Mouse (Mus musculus): ENCODE results near the gene Ugt1a1. TPM values are rescaled to one million over a fixed set of nuclear protein-coding genes. Genes with fewer than 3 reads are reported as not detected.

Ugt1a1 gene
- polyA plus RNA-seq, 1 experiment from 2014 or later = not detected

DNA sequence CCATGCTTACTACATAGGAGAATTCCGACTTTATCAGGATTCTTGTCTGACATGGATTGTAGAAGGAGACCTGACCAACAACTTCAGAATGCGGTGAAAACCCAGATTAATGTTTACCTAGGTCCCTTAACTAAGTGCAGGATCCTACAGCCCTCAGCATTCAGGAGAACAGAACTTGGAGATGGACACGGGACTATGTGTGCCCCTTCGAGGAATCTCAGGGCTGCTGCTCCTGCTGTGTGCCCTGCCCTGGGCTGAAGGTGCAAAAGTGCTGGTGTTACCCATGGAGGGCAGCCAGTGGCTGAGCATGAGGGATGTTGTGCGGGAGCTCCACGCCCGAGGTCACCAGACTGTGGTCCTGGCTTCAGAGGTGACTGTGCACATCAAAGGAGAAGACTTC lies 11.3 kb upstream of the Ugt1a1 start, which contains the start of gene Ugt1a2:
Ugt1a2 (plus strand) TSS at position 146 of the 400 bp plus-strand sequence.
- H3K36me3 ChIP-seq (ENCODE audit: control insufficient read depth, insufficient read depth, low read length) = no peaks in the 10 kb centered on the region
- DNase-seq = no peak
- no peak within 1 kb of the TSS for H3K4me3 ChIP-seq (replicated peaks; ENCODE audit: low read depth, low read length)
- 89% methylated on average over 7 of the region's 7 CpGs for WGBS
- no peak within 1 kb of the TSS for H3K27ac ChIP-seq (replicated peaks; ENCODE audit: low read depth, low read length)
- H3K4me1 ChIP-seq (ENCODE audit: control insufficient read depth, insufficient read depth, low read length) = 0 out of 2 replicates have a peak, but pooled peaks cover 5% of the 10 kb centered on the region
- no peak within 1 kb of the TSS for H3K9ac ChIP-seq (replicated peaks; ENCODE audit: low read length)
- no peak within 1 kb of the TSS for H3K4me2 ChIP-seq (ENCODE audit: low read length)
- peaks cover 22% of the 10 kb centered on the region for H3K9me3 ChIP-seq (ENCODE audit: control insufficient read depth, low read length)
- ATAC-seq (ENCODE audit: low FRiP score, low TSS enrichment) = no peak
- H3K27me3 ChIP-seq (ENCODE audit: control insufficient read depth, insufficient read depth, low read length) = no peaks in the 10 kb centered on the region

DNA sequence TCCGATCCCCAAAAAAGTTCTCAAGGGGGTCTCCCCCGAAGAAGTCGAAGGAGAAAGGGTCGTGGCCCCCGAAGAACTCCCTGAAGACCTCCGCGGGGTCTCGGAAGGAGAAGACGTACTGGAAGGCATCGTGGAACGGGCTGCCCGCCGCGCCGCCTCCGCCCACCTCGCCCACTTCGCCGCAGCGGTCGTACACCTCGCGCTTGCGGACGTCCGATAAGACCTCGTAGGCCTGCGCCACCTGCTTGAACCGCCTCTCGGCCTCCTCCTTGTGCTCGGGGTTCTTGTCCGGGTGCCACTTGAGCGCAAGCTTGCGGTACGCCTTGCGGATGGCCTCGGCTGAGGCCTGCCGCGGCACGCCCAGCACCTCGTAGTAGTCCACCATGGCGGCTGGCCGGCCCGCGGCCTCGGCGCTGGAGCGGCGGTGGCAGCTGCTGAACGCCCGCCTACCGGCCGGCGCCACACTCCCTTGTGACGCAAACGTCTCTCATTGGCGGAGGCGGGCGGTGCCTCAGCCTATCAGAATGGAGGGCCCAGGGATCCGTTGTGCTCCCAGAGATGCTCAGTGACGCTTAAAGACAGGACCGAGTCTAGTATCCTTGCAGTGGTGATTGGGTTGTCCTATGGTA lies 6.4 kb upstream of the Ugt1a1 start, which contains the start of gene Dnajb3:
Dnajb3 (minus strand) TSS at position 489 of the 629 bp plus-strand sequence.
- Histone ChIP-seq H3K27me3 (ENCODE audit: control insufficient read depth, insufficient read depth, low read length) (no peaks in the 10 kb centered on the region), H3K36me3 (ENCODE audit: control insufficient read depth, insufficient read depth, low read length) (no peaks in the 10 kb centered on the region), H3K9me3 (ENCODE audit: control insufficient read depth, low read length) (peaks cover 22% of the 10 kb centered on the region), H3K27ac (replicated peaks; ENCODE audit: low read depth, low read length) (peak within 1 kb of the TSS; percentile 52; the same call in 1 of the 2 replicates), H3K4me1 (ENCODE audit: control insufficient read depth, insufficient read depth, low read length) (0 out of 2 replicates have a peak, but pooled peaks cover 5% of the 10 kb centered on the region), H3K4me3 (replicated peaks; ENCODE audit: low read depth, low read length) (peak within 1 kb of the TSS; percentile 47), H3K9ac (replicated peaks; ENCODE audit: low read length) (peak within 1 kb of the TSS; percentile 77), H3K4me2 (ENCODE audit: low read length) (peak within 1 kb of the TSS; percentile 72)
- WGBS = 7% methylated on average over 62 of the region's 62 CpGs
- DNase-seq (peak; percentile 96), ATAC-seq (ENCODE audit: low FRiP score, low TSS enrichment) (peak; percentile 99)

DNA sequence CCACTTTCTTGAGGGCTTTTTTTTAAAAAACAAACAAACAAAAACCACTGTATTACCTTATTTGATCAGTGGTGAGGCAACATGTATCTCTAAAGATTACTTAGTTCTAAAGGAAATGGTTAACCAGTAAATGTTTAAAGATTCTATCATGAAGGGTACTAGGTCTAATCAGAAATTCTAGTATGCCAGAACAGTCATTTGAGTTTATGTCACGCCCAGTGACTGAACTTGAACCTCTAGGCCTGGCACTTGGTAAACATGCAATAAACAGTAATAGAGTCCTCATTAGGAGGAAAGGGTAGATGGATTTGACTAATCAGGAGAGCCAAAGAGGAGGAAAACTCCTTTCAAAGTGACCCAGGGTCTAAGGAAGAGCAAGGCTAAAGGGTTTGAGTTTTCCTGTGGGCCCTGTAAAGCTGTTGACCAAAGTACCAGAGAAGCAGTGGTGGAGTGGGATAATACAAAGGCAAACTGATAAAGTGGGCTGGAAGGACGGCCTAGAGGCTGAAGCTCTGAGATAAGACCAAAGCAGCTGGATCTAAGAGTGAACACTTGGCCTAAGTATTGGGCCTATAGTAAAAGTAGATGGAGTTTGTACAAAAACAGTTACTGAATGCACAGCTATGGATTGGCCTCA lies 4.8 kb upstream of the Ugt1a1 start:
- Histone ChIP-seq H3K4me3 (replicated peaks; ENCODE audit: low read depth, low read length) (no peak overlapping the region), H3K27ac (replicated peaks; ENCODE audit: low read depth, low read length) (no peak overlapping the region), H3K4me2 (ENCODE audit: low read length) (no peak overlapping the region), H3K27me3 (ENCODE audit: control insufficient read depth, insufficient read depth, low read length) (no peaks in the 10 kb centered on the region), H3K9me3 (ENCODE audit: control insufficient read depth, low read length) (peaks cover 29% of the 10 kb centered on the region), H3K36me3 (ENCODE audit: control insufficient read depth, insufficient read depth, low read length) (no peaks in the 10 kb centered on the region), H3K4me1 (ENCODE audit: control insufficient read depth, insufficient read depth, low read length) (0 out of 2 replicates have a peak, but pooled peaks cover 5% of the 10 kb centered on the region), H3K9ac (replicated peaks; ENCODE audit: low read length) (no peak overlapping the region)
- 72% methylated on average over 2 of the region's 2 CpGs for WGBS
- ATAC-seq (ENCODE audit: low FRiP score, low TSS enrichment) (no peak), DNase-seq (no peak)

DNA sequence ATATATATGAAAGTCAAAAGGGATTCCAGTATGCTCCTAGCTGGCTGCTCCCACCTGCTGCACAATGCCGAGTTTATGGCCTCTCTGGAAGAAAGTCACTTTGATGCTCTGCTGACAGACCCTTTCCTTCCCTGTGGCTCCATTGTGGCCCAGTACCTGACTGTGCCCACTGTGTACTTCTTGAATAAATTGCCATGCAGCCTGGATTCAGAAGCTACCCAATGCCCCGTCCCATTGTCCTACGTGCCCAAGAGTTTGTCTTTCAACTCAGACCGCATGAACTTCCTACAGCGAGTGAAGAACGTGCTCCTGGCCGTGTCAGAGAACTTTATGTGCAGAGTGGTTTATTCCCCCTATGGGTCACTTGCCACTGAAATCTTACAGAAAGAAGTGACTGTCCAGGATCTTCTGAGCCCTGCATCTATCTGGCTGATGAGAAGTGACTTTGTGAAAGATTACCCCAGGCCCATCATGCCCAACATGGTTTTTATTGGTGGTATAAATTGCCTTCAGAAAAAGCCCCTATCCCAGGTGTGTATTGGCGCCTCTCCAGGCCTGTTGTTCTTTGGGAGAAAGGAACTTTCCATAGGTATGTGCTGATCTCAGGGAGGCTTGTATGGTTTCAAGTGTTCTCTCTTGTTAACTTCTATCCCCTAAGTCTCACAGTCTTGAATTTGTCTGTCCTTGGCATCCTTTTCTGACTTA lies 734 bp downstream of the Ugt1a1 start:
- no peak overlapping the region for H3K4me2 ChIP-seq (ENCODE audit: low read length)
- no peak overlapping the region for H3K27ac ChIP-seq (replicated peaks; ENCODE audit: low read depth, low read length)
- ATAC-seq (ENCODE audit: low FRiP score, low TSS enrichment) (peak; percentile 21; the same call in 1 of the 2 replicates), DNase-seq (peak; percentile 2)
- no peak overlapping the region for H3K9ac ChIP-seq (replicated peaks; ENCODE audit: low read length)
- H3K9me3 ChIP-seq (ENCODE audit: control insufficient read depth, low read length) = peaks cover 60% of the 10 kb centered on the region
- H3K4me3 ChIP-seq (replicated peaks; ENCODE audit: low read depth, low read length) = no peak overlapping the region
- H3K27me3 ChIP-seq (ENCODE audit: control insufficient read depth, insufficient read depth, low read length) = no peaks in the 10 kb centered on the region
- no peaks in the 10 kb centered on the region for H3K36me3 ChIP-seq (ENCODE audit: control insufficient read depth, insufficient read depth, low read length)
- H3K4me1 ChIP-seq (ENCODE audit: control insufficient read depth, insufficient read depth, low read length) = no peaks in the 10 kb centered on the region
- WGBS = 60% methylated on average over 8 of the region's 8 CpGs

DNA sequence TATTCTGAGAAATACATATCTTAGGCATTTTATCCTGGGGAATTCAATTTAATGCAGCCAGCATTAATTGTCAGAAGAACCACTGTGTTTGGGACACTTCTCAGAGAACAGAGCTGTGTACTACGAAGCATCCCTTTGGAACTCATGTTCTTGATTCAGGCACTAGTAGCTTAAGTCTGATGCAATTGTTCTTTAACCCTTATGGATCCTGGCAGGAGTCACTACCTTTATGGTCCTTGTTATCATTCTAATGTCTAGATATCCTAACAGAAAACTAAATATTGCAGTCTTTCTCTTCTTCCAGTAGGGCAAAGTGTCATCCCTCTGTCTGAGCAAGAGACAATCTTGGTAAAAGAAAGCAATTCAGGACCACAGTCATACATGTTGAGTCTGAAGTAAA lies 1.3 kb downstream of the Ugt1a1 start:
- 75% methylated on average over 1 of the region's 1 CpGs for WGBS
- Histone ChIP-seq H3K4me2 (ENCODE audit: low read length) (no peak overlapping the region), H3K4me3 (replicated peaks; ENCODE audit: low read depth, low read length) (no peak overlapping the region), H3K27ac (replicated peaks; ENCODE audit: low read depth, low read length) (no peak overlapping the region), H3K9ac (replicated peaks; ENCODE audit: low read length) (no peak overlapping the region), H3K27me3 (ENCODE audit: control insufficient read depth, insufficient read depth, low read length) (no peaks in the 10 kb centered on the region), H3K9me3 (ENCODE audit: control insufficient read depth, low read length) (peaks cover 62% of the 10 kb centered on the region), H3K4me1 (ENCODE audit: control insufficient read depth, insufficient read depth, low read length) (no peaks in the 10 kb centered on the region), H3K36me3 (ENCODE audit: control insufficient read depth, insufficient read depth, low read length) (no peaks in the 10 kb centered on the region)
- ATAC-seq (ENCODE audit: low FRiP score, low TSS enrichment) (no peak), DNase-seq (peak; percentile 1)

DNA sequence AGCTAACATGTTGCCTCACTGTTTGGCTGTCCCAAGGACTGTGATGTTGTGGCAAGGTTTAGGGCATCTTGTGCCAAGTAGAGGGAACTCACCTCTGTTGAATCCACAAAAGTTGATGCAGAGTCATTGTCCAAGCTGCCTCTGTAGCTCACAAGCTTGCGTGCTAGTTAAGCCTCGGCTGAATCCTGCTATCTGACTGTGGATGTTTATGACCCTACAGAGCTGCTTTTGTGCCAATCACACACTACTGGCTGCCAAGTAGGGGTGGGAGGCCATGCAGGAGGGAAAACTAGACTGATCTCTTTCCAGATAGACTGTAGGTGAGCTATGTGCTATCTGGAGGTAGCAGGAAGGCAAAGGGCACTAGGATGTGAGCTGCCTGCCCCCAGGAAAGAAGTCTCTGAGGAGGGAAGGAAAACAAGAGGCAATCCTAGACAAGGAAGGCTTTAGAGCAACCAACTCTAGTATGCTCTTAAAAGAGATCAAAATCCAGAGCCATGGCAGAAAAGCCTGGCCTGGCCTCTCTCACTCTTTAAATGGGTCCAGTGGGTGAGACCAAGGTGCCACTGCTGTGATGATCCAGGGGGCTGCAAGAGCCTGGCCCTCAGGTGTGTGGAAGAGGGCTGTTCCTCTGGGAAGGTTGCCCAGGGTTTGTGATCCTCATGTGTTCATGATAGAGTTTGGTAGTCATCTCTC lies 2.2 kb downstream of the Ugt1a1 start:
- Histone ChIP-seq H3K4me1 (ENCODE audit: control insufficient read depth, insufficient read depth, low read length) (no peaks in the 10 kb centered on the region), H3K27ac (replicated peaks; ENCODE audit: low read depth, low read length) (no peak overlapping the region), H3K4me3 (replicated peaks; ENCODE audit: low read depth, low read length) (no peak overlapping the region), H3K36me3 (ENCODE audit: control insufficient read depth, insufficient read depth, low read length) (no peaks in the 10 kb centered on the region), H3K4me2 (ENCODE audit: low read length) (no peak overlapping the region), H3K9me3 (ENCODE audit: control insufficient read depth, low read length) (peaks cover 62% of the 10 kb centered on the region), H3K27me3 (ENCODE audit: control insufficient read depth, insufficient read depth, low read length) (no peaks in the 10 kb centered on the region), H3K9ac (replicated peaks; ENCODE audit: low read length) (no peak overlapping the region)
- DNase-seq = peak; percentile 1
- peak; percentile 15 for ATAC-seq (ENCODE audit: low FRiP score, low TSS enrichment)
- WGBS = 83% methylated on average over 2 of the region's 2 CpGs

DNA sequence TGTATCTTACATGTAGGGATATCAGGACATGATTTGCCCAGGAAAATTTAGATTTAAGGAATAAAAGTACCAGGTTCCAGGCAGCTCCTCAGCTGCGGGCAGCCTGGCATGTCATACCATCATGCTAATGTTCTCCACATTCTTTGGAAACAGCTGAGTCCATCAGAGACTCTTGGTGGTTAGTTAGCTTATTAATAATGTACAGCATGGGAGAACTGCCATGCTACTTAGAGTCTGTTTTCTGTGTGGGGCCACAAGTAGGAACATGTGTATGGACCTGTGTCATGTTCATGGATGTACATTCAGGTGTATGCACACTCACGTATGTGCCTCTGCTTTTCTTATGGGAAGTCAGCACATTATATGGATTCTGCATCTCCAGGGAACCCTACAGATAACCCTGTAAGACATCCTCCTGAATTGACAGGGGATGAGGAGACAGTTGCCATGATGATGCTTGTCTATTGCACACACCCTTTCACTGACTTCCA lies 2.7 kb downstream of the Ugt1a1 start:
- 80% methylated on average over 2 of the region's 2 CpGs for WGBS
- DNase-seq (peak; percentile 0), ATAC-seq (ENCODE audit: low FRiP score, low TSS enrichment) (0 out of 2 replicates have a peak, but pooled peaks have one; percentile 7)
- H3K36me3 ChIP-seq (ENCODE audit: control insufficient read depth, insufficient read depth, low read length) = no peaks in the 10 kb centered on the region
- peaks cover 62% of the 10 kb centered on the region for H3K9me3 ChIP-seq (ENCODE audit: control insufficient read depth, low read length)
- no peak overlapping the region for H3K27ac ChIP-seq (replicated peaks; ENCODE audit: low read depth, low read length)
- H3K4me3 ChIP-seq (replicated peaks; ENCODE audit: low read depth, low read length) = no peak overlapping the region
- no peak overlapping the region for H3K9ac ChIP-seq (replicated peaks; ENCODE audit: low read length)
- H3K4me2 ChIP-seq (ENCODE audit: low read length) = no peak overlapping the region
- H3K27me3 ChIP-seq (ENCODE audit: control insufficient read depth, insufficient read depth, low read length) = no peaks in the 10 kb centered on the region
- no peaks in the 10 kb centered on the region for H3K4me1 ChIP-seq (ENCODE audit: control insufficient read depth, insufficient read depth, low read length)

All from midbrain, embryonic 14.5 days (tissue).